Mouse (Mus musculus): ENCODE data around the gene Cyp24a1. TPM values are rescaled to one million over a fixed set of nuclear protein-coding genes. Genes with fewer than 3 reads are reported as not detected.

The Cyp24a1 gene
- polyA plus RNA-seq, 1 experiment from 2014 or later: not detected

DNA sequence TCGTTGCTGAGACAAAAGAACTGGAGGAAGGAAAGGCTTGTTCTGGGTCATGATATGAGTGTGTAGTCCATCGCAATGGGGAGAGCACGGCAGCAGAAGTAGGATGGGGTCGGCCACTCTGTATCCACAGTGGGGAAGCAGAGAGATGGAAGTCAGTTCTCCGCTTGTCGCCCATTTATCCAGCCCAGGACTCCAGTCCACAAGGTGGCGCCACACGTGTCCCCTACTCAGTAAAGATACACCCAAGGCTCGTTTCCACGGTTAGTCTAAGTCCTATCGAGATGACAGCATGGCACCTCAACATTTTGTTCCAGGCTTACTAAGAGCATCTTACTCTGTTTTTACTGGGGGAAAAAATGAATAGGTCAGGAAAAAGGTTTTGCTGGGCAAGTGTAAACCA, 20.7 kb downstream of the Cyp24a1 start:
- H3K9me3 ChIP-seq (ENCODE audit: control insufficient read depth, low read length): no peaks in the 10 kb centered on the region
- no peak overlapping the region for H3K9ac ChIP-seq (ENCODE audit: low read depth, low read length)
- no peak overlapping the region for H3K4me3 ChIP-seq (ENCODE audit: low read length)
- H3K27me3 ChIP-seq (replicated peaks; ENCODE audit: control insufficient read depth, insufficient read depth, low read length): no peaks in the 10 kb centered on the region
- no peak overlapping the region for H3K27ac ChIP-seq (ENCODE audit: low read length)
- H3K4me2 ChIP-seq (ENCODE audit: low read depth, low read length): no peak overlapping the region
- H3K36me3 ChIP-seq (ENCODE audit: control insufficient read depth, insufficient read depth, low read length): no peaks in the 10 kb centered on the region
- WGBS: 80% methylated on average over 11 of the region's 11 CpGs
- no peak for ATAC-seq
- H3K4me1 ChIP-seq (ENCODE audit: control insufficient read depth, insufficient read depth, low read length): no peaks in the 10 kb centered on the region

DNA sequence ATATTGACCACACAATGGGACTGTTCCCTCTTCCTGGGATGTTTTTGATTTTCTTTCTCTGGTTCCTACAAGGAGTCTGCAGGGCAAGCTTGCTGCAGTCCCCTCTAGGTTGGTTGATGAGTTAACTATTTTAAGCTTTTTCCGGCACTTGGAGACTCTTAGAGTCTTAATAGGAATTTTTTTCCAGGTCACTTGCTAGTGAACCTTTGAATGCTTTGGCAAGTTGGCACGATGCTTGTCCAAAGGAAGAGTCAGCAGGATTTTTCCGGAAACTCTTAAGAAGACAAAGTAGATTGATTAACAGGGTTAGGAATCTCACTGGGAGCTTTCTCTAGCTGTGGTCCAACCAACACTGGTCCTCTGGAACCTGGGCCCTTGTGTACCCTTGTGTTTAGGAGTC, 21.8 kb downstream of the Cyp24a1 start:
- no peak overlapping the region for H3K9ac ChIP-seq (ENCODE audit: low read depth, low read length)
- H3K9me3 ChIP-seq (ENCODE audit: control insufficient read depth, low read length): no peaks in the 10 kb centered on the region
- H3K27ac ChIP-seq (ENCODE audit: low read length): no peak overlapping the region
- H3K4me1 ChIP-seq (ENCODE audit: control insufficient read depth, insufficient read depth, low read length): no peaks in the 10 kb centered on the region
- ATAC-seq: no peak
- no peaks in the 10 kb centered on the region for H3K27me3 ChIP-seq (replicated peaks; ENCODE audit: control insufficient read depth, insufficient read depth, low read length)
- no peaks in the 10 kb centered on the region for H3K36me3 ChIP-seq (ENCODE audit: control insufficient read depth, insufficient read depth, low read length)
- 83% methylated on average over 3 of the region's 3 CpGs for WGBS
- no peak overlapping the region for H3K4me2 ChIP-seq (ENCODE audit: low read depth, low read length)
- no peak overlapping the region for H3K4me3 ChIP-seq (ENCODE audit: low read length)

DNA sequence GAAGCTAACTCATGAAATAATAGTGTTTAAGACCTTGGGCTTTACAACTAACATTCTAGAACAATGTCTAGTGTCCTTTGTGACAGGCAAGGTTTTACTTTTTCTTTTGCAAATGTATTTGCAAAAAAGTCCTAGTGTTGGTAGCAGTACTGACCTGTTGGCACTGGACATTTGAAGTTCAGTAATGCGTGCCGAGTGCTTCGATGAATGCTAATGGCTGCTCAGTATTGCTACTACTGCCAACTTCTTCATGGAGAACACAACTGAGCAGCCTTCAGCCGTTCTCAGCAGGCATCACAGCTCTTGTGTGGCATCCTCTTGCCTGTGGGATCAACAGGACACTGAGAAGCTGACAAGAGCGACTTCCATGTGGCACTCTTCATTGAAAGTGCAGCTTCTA, 22.8 kb downstream of the Cyp24a1 start:
- H3K27ac ChIP-seq (ENCODE audit: low read length): no peak overlapping the region
- no peaks in the 10 kb centered on the region for H3K9me3 ChIP-seq (ENCODE audit: control insufficient read depth, low read length)
- no peaks in the 10 kb centered on the region for H3K27me3 ChIP-seq (replicated peaks; ENCODE audit: control insufficient read depth, insufficient read depth, low read length)
- ATAC-seq: no peak
- no peaks in the 10 kb centered on the region for H3K4me1 ChIP-seq (ENCODE audit: control insufficient read depth, insufficient read depth, low read length)
- no peak overlapping the region for H3K4me2 ChIP-seq (ENCODE audit: low read depth, low read length)
- no peak overlapping the region for H3K9ac ChIP-seq (ENCODE audit: low read depth, low read length)
- H3K4me3 ChIP-seq (ENCODE audit: low read length): no peak overlapping the region
- no peaks in the 10 kb centered on the region for H3K36me3 ChIP-seq (ENCODE audit: control insufficient read depth, insufficient read depth, low read length)
- WGBS: 95% methylated on average over 5 of the region's 5 CpGs

DNA sequence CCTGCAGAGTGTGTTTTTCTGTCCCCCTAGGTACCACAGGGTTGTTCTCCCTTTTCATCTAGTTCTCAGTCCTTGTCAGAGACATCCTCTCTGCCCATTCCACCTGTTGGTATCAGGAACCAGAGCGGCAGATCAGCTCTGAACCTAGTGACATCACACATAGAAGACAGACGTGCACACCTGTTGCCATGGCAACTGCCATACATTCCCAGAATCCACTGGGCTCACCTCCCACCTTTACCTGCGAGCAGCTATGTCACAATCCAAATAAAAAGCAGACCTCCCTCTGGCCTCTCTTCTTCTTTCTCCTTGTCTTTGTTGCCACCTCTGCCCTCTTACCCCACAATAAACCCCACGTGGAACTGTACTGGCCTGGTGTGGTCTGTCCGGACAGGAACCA, 26.4 kb downstream of the Cyp24a1 start:
- no peaks in the 10 kb centered on the region for H3K36me3 ChIP-seq (ENCODE audit: control insufficient read depth, insufficient read depth, low read length)
- H3K27ac ChIP-seq (ENCODE audit: low read length): no peak overlapping the region
- H3K4me3 ChIP-seq (ENCODE audit: low read length): no peak overlapping the region
- 67% methylated on average over 5 of the region's 5 CpGs for WGBS
- ATAC-seq: no peak
- H3K27me3 ChIP-seq (replicated peaks; ENCODE audit: control insufficient read depth, insufficient read depth, low read length): no peaks in the 10 kb centered on the region
- no peak overlapping the region for H3K4me2 ChIP-seq (ENCODE audit: low read depth, low read length)
- no peaks in the 10 kb centered on the region for H3K4me1 ChIP-seq (ENCODE audit: control insufficient read depth, insufficient read depth, low read length)
- H3K9ac ChIP-seq (ENCODE audit: low read depth, low read length): no peak overlapping the region
- no peaks in the 10 kb centered on the region for H3K9me3 ChIP-seq (ENCODE audit: control insufficient read depth, low read length)

DNA sequence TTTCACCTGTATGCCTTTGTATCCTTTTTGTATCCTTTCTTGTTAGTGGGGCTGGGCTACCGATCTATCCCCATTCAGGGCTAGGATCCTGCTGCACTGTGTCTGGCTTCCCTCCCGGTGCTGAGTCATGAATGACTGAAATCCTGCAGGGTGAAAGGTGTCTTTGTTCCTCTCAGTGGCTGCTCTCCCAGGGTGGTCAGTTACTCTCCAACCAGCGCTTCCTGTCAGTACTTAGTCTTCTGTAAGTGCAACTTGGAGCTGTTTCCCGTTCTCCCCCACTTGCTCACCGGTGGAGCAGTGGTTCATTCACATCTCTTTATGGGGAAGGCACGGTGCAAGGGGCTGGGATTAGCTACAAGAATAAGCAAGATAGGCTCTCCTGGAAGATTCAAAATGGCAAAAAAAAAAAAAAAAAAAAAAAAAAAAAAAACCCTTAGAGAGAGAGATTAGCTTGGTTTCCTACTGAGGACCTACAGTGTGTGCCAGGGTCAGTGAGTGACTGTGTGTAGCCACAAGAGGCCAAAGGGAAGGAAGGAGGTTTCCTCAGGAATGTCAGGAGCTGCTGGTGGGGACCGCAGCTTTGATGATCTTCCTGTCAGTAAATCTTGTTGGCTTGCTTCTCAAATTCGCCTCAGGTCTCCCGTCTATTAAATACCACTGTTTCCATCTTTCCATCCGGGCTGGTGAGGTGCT, 27.2 kb downstream of the Cyp24a1 start:
- H3K4me1 ChIP-seq (ENCODE audit: control insufficient read depth, insufficient read depth, low read length): no peaks in the 10 kb centered on the region
- ATAC-seq: peak; percentile 60
- H3K4me3 ChIP-seq (ENCODE audit: low read length): no peak overlapping the region
- H3K4me2 ChIP-seq (ENCODE audit: low read depth, low read length): no peak overlapping the region
- WGBS: 12% methylated on average over 10 of the region's 10 CpGs
- no peaks in the 10 kb centered on the region for H3K9me3 ChIP-seq (ENCODE audit: control insufficient read depth, low read length)
- H3K27ac ChIP-seq (ENCODE audit: low read length): no peak overlapping the region
- H3K36me3 ChIP-seq (ENCODE audit: control insufficient read depth, insufficient read depth, low read length): no peaks in the 10 kb centered on the region
- no peak overlapping the region for H3K9ac ChIP-seq (ENCODE audit: low read depth, low read length)
- no peaks in the 10 kb centered on the region for H3K27me3 ChIP-seq (replicated peaks; ENCODE audit: control insufficient read depth, insufficient read depth, low read length)

DNA sequence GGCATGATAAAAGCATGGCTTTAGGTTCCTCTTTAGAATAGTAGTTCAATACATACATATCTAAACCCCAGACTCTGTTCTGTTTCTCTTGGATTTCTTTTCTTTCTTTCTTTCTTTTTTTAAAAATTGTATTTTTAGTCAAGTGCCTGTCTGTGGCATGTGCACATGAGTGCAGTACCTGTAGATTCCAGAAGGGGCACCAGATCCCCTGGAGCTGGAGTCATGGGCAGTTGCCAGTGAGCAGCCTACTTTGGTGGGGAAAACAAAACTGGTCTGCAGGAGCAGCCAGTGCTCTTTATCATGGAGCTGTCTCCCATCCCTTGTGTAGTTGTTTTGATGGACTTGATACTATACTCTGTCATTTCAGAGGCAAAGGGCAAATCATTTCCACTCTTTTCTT, 28.9 kb downstream of the Cyp24a1 start:
- no peaks in the 10 kb centered on the region for H3K36me3 ChIP-seq (ENCODE audit: control insufficient read depth, insufficient read depth, low read length)
- no peak overlapping the region for H3K9ac ChIP-seq (ENCODE audit: low read depth, low read length)
- H3K9me3 ChIP-seq (ENCODE audit: control insufficient read depth, low read length): no peaks in the 10 kb centered on the region
- no peaks in the 10 kb centered on the region for H3K4me1 ChIP-seq (ENCODE audit: control insufficient read depth, insufficient read depth, low read length)
- H3K4me3 ChIP-seq (ENCODE audit: low read length): no peak overlapping the region
- no peaks in the 10 kb centered on the region for H3K27me3 ChIP-seq (replicated peaks; ENCODE audit: control insufficient read depth, insufficient read depth, low read length)
- no peak for ATAC-seq
- H3K4me2 ChIP-seq (ENCODE audit: low read depth, low read length): no peak overlapping the region
- H3K27ac ChIP-seq (ENCODE audit: low read length): no peak overlapping the region

DNA sequence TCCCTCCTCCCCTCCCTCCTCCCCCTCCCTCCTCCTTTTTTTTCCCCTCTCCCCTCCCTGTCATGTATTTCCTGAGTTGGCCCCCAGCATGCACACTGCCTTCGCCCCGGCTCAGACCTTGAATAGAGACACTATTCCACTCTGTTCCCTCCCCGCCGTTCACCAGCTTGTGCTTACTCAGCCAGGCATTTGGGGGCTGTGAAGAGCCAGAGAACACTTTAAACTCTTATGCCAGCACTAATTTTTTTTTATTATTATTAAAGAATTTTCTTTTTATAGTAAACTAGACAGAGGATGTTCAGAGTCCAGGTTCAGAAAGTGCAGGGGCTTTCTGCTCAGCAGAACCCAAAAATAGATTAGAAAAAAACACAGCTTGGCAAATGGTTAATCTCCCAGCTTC, 32.1 kb downstream of the Cyp24a1 start:
- ATAC-seq: no peak
- Histone ChIP-seq H3K9me3 (ENCODE audit: control insufficient read depth, low read length) (no peaks in the 10 kb centered on the region), H3K4me1 (ENCODE audit: control insufficient read depth, insufficient read depth, low read length) (peaks cover 6% of the 10 kb centered on the region; the same call in 1 of the 2 replicates), H3K4me3 (ENCODE audit: low read length) (no peak overlapping the region), H3K27ac (ENCODE audit: low read length) (no peak overlapping the region), H3K36me3 (ENCODE audit: control insufficient read depth, insufficient read depth, low read length) (no peaks in the 10 kb centered on the region), H3K27me3 (replicated peaks; ENCODE audit: control insufficient read depth, insufficient read depth, low read length) (no peaks in the 10 kb centered on the region), H3K4me2 (ENCODE audit: low read depth, low read length) (no peak overlapping the region), H3K9ac (ENCODE audit: low read depth, low read length) (no peak overlapping the region)
- WGBS: 40% methylated on average over 4 of the region's 4 CpGs

DNA sequence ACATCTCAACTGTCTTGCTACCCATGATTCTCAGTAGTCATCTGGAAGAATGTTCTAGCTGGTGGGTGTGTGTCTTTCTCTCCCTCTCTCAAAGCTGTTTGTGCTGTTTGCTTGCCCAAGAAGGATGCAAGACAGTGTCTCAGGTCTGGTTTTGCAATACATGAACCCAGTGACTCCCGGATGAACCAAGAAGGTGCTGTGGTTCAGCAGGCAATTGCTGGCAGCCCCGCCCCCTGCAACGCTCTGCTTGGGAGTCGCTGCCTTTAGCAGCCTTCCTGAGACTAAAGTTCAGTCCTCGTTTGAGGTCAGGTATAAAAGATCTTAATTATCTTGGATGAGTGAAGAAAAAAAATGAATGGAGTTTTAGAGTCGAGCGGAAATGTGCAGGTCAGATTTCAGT, 35.3 kb downstream of the Cyp24a1 start:
- no peaks in the 10 kb centered on the region for H3K27me3 ChIP-seq (replicated peaks; ENCODE audit: control insufficient read depth, insufficient read depth, low read length)
- no peak overlapping the region for H3K4me2 ChIP-seq (ENCODE audit: low read depth, low read length)
- WGBS: 49% methylated on average over 7 of the region's 7 CpGs
- peaks cover 9% of the 10 kb centered on the region; the same call in 1 of the 2 replicates for H3K4me1 ChIP-seq (ENCODE audit: control insufficient read depth, insufficient read depth, low read length)
- ATAC-seq: peak; percentile 67
- H3K27ac ChIP-seq (ENCODE audit: low read length): no peak overlapping the region
- no peak overlapping the region for H3K9ac ChIP-seq (ENCODE audit: low read depth, low read length)
- no peak overlapping the region for H3K4me3 ChIP-seq (ENCODE audit: low read length)
- H3K36me3 ChIP-seq (ENCODE audit: control insufficient read depth, insufficient read depth, low read length): no peaks in the 10 kb centered on the region
- no peaks in the 10 kb centered on the region for H3K9me3 ChIP-seq (ENCODE audit: control insufficient read depth, low read length)

DNA sequence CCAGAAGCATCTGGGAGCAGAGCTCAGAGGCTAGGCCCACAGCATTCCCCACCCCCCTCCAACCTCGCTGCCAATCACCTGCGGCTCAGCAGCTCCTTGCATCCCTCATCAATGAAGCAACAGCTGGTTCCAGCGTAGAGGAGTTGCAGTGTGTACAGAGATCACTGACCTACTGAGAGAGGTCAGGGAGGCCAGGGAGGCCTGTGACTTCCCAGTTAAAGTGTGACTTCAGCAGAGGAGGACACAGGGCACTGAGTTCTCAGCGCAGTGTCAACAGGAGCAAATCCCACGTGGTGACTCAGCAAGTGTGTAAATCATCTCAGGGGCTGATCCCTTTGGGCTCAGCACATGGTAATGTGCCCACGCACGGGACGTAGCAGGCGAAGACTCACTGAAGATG, 37.1 kb downstream of the Cyp24a1 start:
- no peak overlapping the region for H3K27ac ChIP-seq (ENCODE audit: low read length)
- 34% methylated on average over 9 of the region's 9 CpGs for WGBS
- no peaks in the 10 kb centered on the region for H3K9me3 ChIP-seq (ENCODE audit: control insufficient read depth, low read length)
- no peaks in the 10 kb centered on the region for H3K27me3 ChIP-seq (replicated peaks; ENCODE audit: control insufficient read depth, insufficient read depth, low read length)
- ATAC-seq: peak; percentile 77
- no peaks in the 10 kb centered on the region for H3K36me3 ChIP-seq (ENCODE audit: control insufficient read depth, insufficient read depth, low read length)
- no peak overlapping the region for H3K9ac ChIP-seq (ENCODE audit: low read depth, low read length)
- H3K4me1 ChIP-seq (ENCODE audit: control insufficient read depth, insufficient read depth, low read length): peaks cover 9% of the 10 kb centered on the region; the same call in 1 of the 2 replicates
- H3K4me2 ChIP-seq (ENCODE audit: low read depth, low read length): no peak overlapping the region
- no peak overlapping the region for H3K4me3 ChIP-seq (ENCODE audit: low read length)

DNA sequence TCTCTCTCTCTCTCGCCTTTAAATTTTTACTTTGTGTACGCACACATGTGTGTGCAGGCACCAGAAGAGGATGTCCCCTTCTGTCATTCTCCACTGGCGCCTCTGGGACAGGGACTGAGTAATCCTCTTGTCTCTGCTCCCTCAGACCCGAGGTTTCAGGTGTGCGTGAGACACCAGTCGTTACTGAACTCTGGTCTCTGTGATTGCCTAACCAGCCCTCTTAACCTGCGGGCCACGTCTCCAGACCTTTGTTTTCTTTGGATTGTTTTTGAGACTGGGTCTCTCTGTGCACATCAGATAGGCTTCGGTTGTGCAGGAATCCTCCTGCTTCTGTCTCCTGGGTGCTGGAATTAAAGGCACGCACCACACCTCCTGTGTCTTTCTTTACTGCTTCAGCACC, 37.8 kb downstream of the Cyp24a1 start:
- no peak overlapping the region for H3K4me2 ChIP-seq (ENCODE audit: low read depth, low read length)
- ATAC-seq: peak; percentile 38
- peaks cover 9% of the 10 kb centered on the region; the same call in 1 of the 2 replicates for H3K4me1 ChIP-seq (ENCODE audit: control insufficient read depth, insufficient read depth, low read length)
- no peak overlapping the region for H3K4me3 ChIP-seq (ENCODE audit: low read length)
- WGBS: 61% methylated on average over 10 of the region's 10 CpGs
- no peaks in the 10 kb centered on the region for H3K36me3 ChIP-seq (ENCODE audit: control insufficient read depth, insufficient read depth, low read length)
- H3K27ac ChIP-seq (ENCODE audit: low read length): no peak overlapping the region
- no peaks in the 10 kb centered on the region for H3K9me3 ChIP-seq (ENCODE audit: control insufficient read depth, low read length)
- H3K9ac ChIP-seq (ENCODE audit: low read depth, low read length): no peak overlapping the region
- H3K27me3 ChIP-seq (replicated peaks; ENCODE audit: control insufficient read depth, insufficient read depth, low read length): no peaks in the 10 kb centered on the region
